Mouse (Mus musculus) neural tube, embryonic 13.5 days (tissue): ENCODE measurements around the gene Msx2. TPM values are rescaled to one million over a fixed set of nuclear protein-coding genes. Genes with fewer than 3 reads are reported as not detected.
A peak's percentile ranks its signal among the peaks of the same experiment; 100 is the strongest.

ENCODE experiments used
- ATAC-seq: fragments of 200-750 bp; cut with Nextera tagmentation; 2 replicates; pipeline ENCODE4 v1.8.0; 2017; ENCODE audit warnings: low read depth, mild to moderate bottlenecking, moderate TSS enrichment, moderate library complexity
- H3K27ac ChIP-seq: fragments of 300-500 bp; sonication (generic); replicated peaks from 2 replicates; pipeline ENCODE4 v1.5.1; 2015; ENCODE audit warnings: moderate library complexity, mild to moderate bottlenecking, inconsistent platforms
- H3K27me3 ChIP-seq: fragments of 300-500 bp; sonication (generic); 2 replicates; pipeline ENCODE4 v1.6.1; 2015; ENCODE audit warnings: mild to moderate bottlenecking, inconsistent platforms
- H3K36me3 ChIP-seq: fragments of 300-500 bp; sonication (generic); 2 replicates; pipeline ENCODE4 v1.6.1; 2015; ENCODE audit warnings: mild to moderate bottlenecking, inconsistent platforms
- H3K4me1 ChIP-seq: fragments of 300-500 bp; sonication (generic); replicated peaks from 2 replicates; pipeline ENCODE4 v1.6.1; 2015; ENCODE audit warnings: inconsistent platforms
- H3K4me2 ChIP-seq: fragments of 300-500 bp; sonication (generic); 2 replicates; pipeline ENCODE4 v1.6.1; 2015; ENCODE audit warnings: inconsistent platforms, mild to moderate bottlenecking, moderate library complexity
- H3K4me3 ChIP-seq: fragments of 300-500 bp; sonication (generic); 2 replicates; pipeline ENCODE4 v1.5.1; 2015; ENCODE audit warnings: mild to moderate bottlenecking, inconsistent platforms
- H3K9ac ChIP-seq: fragments of 300-500 bp; sonication (generic); 2 replicates; pipeline ENCODE4 v1.6.1; 2015; ENCODE audit warnings: moderate library complexity, mild to moderate bottlenecking, inconsistent platforms
- H3K9me3 ChIP-seq: fragments of 300-500 bp; sonication (generic); 2 replicates; pipeline ENCODE4 v1.6.1; 2016; ENCODE audit warnings: inconsistent platforms
- WGBS: fragments of 180-500 bp; shearing (Covaris S2); methylation state at CpG from one replicate; pipeline ENCODE4 v1.1.7; 2015; 5-methylcytosine and 5-hydroxymethylcytosine counted together
- polyA plus RNA-seq: library from polyadenylated mRNA; unstranded; fragments of >200 nt; fragmentation: Nextera tagmentation; extraction: Ambion mirVana; gene quantifications from 2 replicates; pipeline ENCODE4 v1.2.1, GENCODE M21; 2015

Gene Msx2
- polyA plus RNA-seq, 1 experiment from 2014 or later: 1.7 TPM

DNA sequence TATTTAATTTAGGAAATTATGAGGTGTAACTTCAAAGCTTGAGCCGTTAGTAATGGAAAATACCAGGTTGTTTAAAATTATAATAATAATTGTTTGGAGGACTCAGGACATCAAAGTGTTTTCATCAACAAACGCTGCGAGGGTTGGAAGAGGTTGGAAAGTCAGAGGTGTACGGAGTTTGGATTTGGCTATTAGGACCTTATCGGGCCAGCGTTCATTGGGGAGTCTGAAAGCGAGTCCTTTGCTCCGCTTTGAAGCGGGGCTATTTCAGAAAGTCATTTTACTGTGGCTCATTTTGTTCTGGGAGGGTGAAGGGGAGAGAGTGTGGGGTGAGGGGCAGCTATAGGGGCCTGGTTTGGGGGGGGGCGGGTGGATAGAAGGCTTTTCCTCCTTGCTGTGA is 8.9 kb downstream of the Msx2 start:
- Histone ChIP-seq H3K4me2 (peak overlapping the region; percentile 45), H3K36me3 (no peaks in the 10 kb centered on the region), H3K4me1 (peaks cover 58% of the 10 kb centered on the region), H3K9me3 (no peaks in the 10 kb centered on the region), H3K27ac (0 out of 2 replicates have a peak overlapping the region, but pooled peaks have one; percentile 19), H3K9ac (no peak overlapping the region), H3K4me3 (no peak overlapping the region), H3K27me3 (peaks cover 92% of the 10 kb centered on the region)
- ATAC-seq: no peak
- WGBS: 1% methylated on average over 10 of the region's 10 CpGs

DNA sequence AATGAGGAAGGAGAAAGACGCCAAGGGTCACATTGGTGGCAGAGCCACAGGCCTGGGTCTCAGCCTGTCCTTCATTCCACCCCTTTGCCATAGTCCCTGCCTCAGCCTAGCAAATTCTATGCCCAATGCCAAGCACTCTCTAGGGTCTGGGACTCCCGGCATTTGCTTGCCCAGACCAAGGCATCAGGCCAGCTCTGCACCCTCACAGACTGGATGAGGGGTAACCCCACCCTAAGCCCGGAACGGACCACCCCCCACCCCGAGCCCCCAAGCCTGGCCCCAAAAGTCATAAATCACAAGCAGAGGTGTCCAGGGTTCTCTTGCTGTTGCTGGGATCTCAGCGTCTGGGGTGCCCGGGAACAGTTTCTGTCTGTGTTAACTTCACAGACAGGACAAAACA is 9.8 kb downstream of the Msx2 start:
- ATAC-seq: peak; percentile 65
- H3K9ac ChIP-seq: no peak overlapping the region

GRCm38 (mm10) chr13:53462649-53462970 is 10.3 kb downstream of the Msx2 start:
- H3K4me3 ChIP-seq: peak overlapping the region; percentile 33
- H3K36me3 ChIP-seq: no peaks in the 10 kb centered on the region
- H3K9ac ChIP-seq: peak overlapping the region; percentile 58
- peaks cover 83% of the 10 kb centered on the region for H3K27me3 ChIP-seq
- H3K4me1 ChIP-seq: peaks cover 49% of the 10 kb centered on the region
- H3K27ac ChIP-seq: no peak overlapping the region
- peak; percentile 68; the same call in 1 of the 2 replicates for ATAC-seq
- no peaks in the 10 kb centered on the region for H3K9me3 ChIP-seq
- 2% methylated on average over 15 of the region's 15 CpGs for WGBS
- peak overlapping the region; percentile 69 for H3K4me2 ChIP-seq

More for the DNA sequence above, 9.8 kb downstream of the Msx2 start:
- no peaks in the 10 kb centered on the region for H3K9me3 ChIP-seq
- peak overlapping the region; percentile 69 for H3K4me2 ChIP-seq
- peaks cover 52% of the 10 kb centered on the region for H3K4me1 ChIP-seq
- H3K27ac ChIP-seq: no peak overlapping the region
- H3K27me3 ChIP-seq: peaks cover 86% of the 10 kb centered on the region
- WGBS: under 1% methylated on average over 7 of the region's 7 CpGs
- no peaks in the 10 kb centered on the region for H3K36me3 ChIP-seq
- H3K4me3 ChIP-seq: no peak overlapping the region

DNA sequence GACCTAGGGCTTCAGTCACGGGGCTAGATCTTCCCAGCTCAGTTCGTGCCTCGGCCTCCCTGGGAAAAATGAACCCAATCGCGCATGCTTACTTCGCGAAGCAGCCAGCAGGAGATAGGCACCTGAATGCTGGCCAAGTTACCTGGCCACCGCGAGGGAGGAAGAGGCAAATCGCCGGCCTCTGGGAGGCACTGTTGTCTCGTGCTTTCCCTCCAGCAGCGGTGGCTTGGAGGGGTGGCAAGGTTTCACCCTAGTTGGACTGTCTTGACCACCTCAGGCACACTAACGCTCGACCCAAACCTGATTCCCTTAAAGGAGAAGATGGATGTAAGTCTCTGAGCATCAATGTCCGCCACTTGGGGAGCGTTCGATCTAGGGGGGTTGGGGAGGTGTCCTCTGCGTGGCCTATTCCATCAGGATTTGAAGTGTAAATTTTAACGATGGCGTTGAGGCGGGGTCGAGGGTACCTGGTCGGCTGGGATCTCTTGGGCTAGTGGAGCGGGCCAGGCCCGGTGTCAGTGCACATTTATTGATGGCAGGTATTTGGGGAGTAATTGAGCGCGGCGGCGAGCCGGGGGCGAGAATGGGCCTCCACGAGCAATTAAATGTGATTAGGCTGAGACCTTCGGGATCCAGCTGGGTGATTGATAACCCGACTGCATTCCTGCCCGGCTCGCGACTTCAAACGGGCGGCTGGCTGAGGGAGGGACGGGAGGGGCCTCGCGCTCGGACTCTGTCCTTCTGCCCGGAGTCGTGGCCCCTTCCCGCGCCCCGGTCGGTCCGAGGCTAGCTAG is 10.8 kb downstream of the Msx2 start:
- Histone ChIP-seq H3K4me3 (peak overlapping the region; percentile 33), H3K9me3 (no peaks in the 10 kb centered on the region), H3K9ac (peak overlapping the region; percentile 58), H3K36me3 (no peaks in the 10 kb centered on the region), H3K27me3 (peaks cover 78% of the 10 kb centered on the region), H3K27ac (no peak overlapping the region), H3K4me1 (peaks cover 49% of the 10 kb centered on the region), H3K4me2 (peak overlapping the region; percentile 69)
- under 1% methylated on average over 51 of the region's 51 CpGs for WGBS
- ATAC-seq: peak; percentile 28

GRCm38 (mm10) chr13:53461346-53461745 is 11.5 kb downstream of the Msx2 start:
- no peak overlapping the region for H3K27ac ChIP-seq
- no peak overlapping the region for H3K4me2 ChIP-seq
- H3K27me3 ChIP-seq: peaks cover 71% of the 10 kb centered on the region
- H3K9ac ChIP-seq: no peak overlapping the region
- no peaks in the 10 kb centered on the region for H3K9me3 ChIP-seq
- no peaks in the 10 kb centered on the region for H3K36me3 ChIP-seq
- no peak overlapping the region for H3K4me3 ChIP-seq
- peaks cover 46% of the 10 kb centered on the region for H3K4me1 ChIP-seq
- WGBS: 18% methylated on average over 2 of the region's 2 CpGs
- ATAC-seq: no peak

DNA sequence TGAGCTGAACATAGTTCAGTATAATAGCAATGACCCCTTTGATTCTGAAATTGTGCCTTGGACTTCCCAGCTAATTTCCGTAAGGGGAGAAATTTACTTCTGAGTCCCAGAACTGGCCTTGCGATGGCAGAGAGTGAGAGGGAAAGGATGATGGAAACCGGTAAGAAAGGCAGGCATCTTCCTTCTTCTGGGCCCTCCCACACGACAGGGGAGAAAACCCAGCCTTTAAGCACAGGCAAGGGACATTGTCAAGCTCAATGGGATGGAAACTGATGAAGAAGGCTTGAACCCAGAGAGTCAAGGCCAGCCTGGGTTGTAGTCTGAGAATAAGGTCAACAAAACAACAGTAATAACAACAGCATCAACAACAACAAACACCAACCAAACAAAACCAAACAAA is 14.1 kb downstream of the Msx2 start:
- Histone ChIP-seq H3K9ac (no peak overlapping the region), H3K36me3 (no peaks in the 10 kb centered on the region), H3K9me3 (no peaks in the 10 kb centered on the region), H3K27ac (no peak overlapping the region), H3K4me3 (no peak overlapping the region), H3K4me2 (no peak overlapping the region), H3K4me1 (peaks cover 34% of the 10 kb centered on the region), H3K27me3 (peaks cover 52% of the 10 kb centered on the region)
- ATAC-seq: no peak
- 70% methylated on average over 4 of the region's 4 CpGs for WGBS

- no peaks in the 10 kb centered on the region for H3K9me3 ChIP-seq
- no peaks in the 10 kb centered on the region for H3K36me3 ChIP-seq
- H3K9ac ChIP-seq: peak overlapping the region; percentile 68
- no peak overlapping the region; the same call in 1 of the 2 replicates for H3K27ac ChIP-seq
- peak overlapping the region; percentile 63 for H3K4me2 ChIP-seq
- peaks cover 22% of the 10 kb centered on the region for H3K27me3 ChIP-seq
- H3K4me3 ChIP-seq: peak overlapping the region; percentile 35
- WGBS: 8% methylated on average over 21 of the region's 21 CpGs
- peaks cover 13% of the 10 kb centered on the region for H3K4me1 ChIP-seq
- peak; percentile 84; the same call in 1 of the 2 replicates for ATAC-seq
Measured at GRCm38 (mm10) chr13:53454794-53455672, 17.8 kb downstream of the Msx2 start.

GRCm38 (mm10) chr13:53453927-53454326 is 18.9 kb downstream of the Msx2 start:
- 90% methylated on average over 3 of the region's 3 CpGs for WGBS
- no peak overlapping the region for H3K27ac ChIP-seq
- H3K4me1 ChIP-seq: peaks cover 13% of the 10 kb centered on the region
- no peak overlapping the region for H3K9ac ChIP-seq
- H3K36me3 ChIP-seq: no peaks in the 10 kb centered on the region
- no peak overlapping the region for H3K4me3 ChIP-seq
- H3K27me3 ChIP-seq: peaks cover 14% of the 10 kb centered on the region
- no peak for ATAC-seq
- H3K4me2 ChIP-seq: no peak overlapping the region
- no peaks in the 10 kb centered on the region for H3K9me3 ChIP-seq

GRCm38 (mm10) chr13:53447609-53448008 is 25.3 kb downstream of the Msx2 start:
- Histone ChIP-seq H3K36me3 (no peaks in the 10 kb centered on the region), H3K27me3 (0 out of 2 replicates have a peak, but pooled peaks cover 2% of the 10 kb centered on the region), H3K4me1 (peaks cover 2% of the 10 kb centered on the region; the same call in 1 of the 2 replicates), H3K4me3 (no peak overlapping the region), H3K27ac (no peak overlapping the region), H3K9me3 (no peaks in the 10 kb centered on the region), H3K9ac (no peak overlapping the region), H3K4me2 (no peak overlapping the region)
- WGBS: 23% methylated on average over 6 of the region's 6 CpGs
- no peak for ATAC-seq

GRCm38 (mm10) chr13:53443602-53444001 is 29.3 kb downstream of the Msx2 start:
- Histone ChIP-seq H3K4me2 (no peak overlapping the region), H3K27ac (no peak overlapping the region), H3K9me3 (no peaks in the 10 kb centered on the region), H3K27me3 (no peaks in the 10 kb centered on the region; the same call in 1 of the 2 replicates), H3K4me3 (no peak overlapping the region), H3K4me1 (peaks cover 10% of the 10 kb centered on the region; the same call in 1 of the 2 replicates), H3K36me3 (no peaks in the 10 kb centered on the region), H3K9ac (no peak overlapping the region)
- 31% methylated on average over 3 of the region's 3 CpGs for WGBS
- ATAC-seq: no peak

- 0 out of 2 replicates have a peak, but pooled peaks have one; percentile 65 for ATAC-seq
- Histone ChIP-seq H3K27ac (no peak overlapping the region), H3K27me3 (no peaks in the 10 kb centered on the region; the same call in 1 of the 2 replicates), H3K4me1 (peaks cover 10% of the 10 kb centered on the region; the same call in 1 of the 2 replicates), H3K4me3 (peak overlapping the region; percentile 21), H3K4me2 (peak overlapping the region; percentile 53), H3K9ac (0 out of 2 replicates have a peak overlapping the region, but pooled peaks have one; percentile 43), H3K36me3 (no peaks in the 10 kb centered on the region), H3K9me3 (no peaks in the 10 kb centered on the region)
- 30% methylated on average over 25 of the region's 25 CpGs for WGBS
Measured at GRCm38 (mm10) chr13:53442168-53442980, 30.5 kb downstream of the Msx2 start.
